Mouse (Mus musculus) brain, embryonic 14.5 days (tissue): ENCODE measurements around the gene Hibadh. TPM values are rescaled to one million over a fixed set of nuclear protein-coding genes. Genes with fewer than 3 reads are reported as not detected.

Experiments used
- DNase-seq: peaks from one replicate; pipeline ENCODE4 v3.0.0-alpha.2; 2011; ENCODE audit warnings: low read depth
- CTCF ChIP-seq: fragments of 200-500 bp; IDR thresholded peaks from 2 replicates; pipeline ENCODE4 v1.5.1; 2012; ENCODE audit warnings: inconsistent platforms, mild to moderate bottlenecking, moderate library complexity, borderline replicate concordance; ENCODE audit not compliant: insufficient read depth, insufficient read length; ENCODE audit errors: extremely low read depth
- POLR2A ChIP-seq: fragments of 200-500 bp; IDR thresholded peaks from 2 replicates; pipeline ENCODE4 v1.6.1; 2012; ENCODE audit warnings: mild to moderate bottlenecking, inconsistent platforms, borderline replicate concordance; ENCODE audit not compliant: poor library complexity, insufficient read depth, insufficient read length, severe bottlenecking; ENCODE audit errors: extremely low read depth
- polyA plus RNA-seq: library from polyadenylated mRNA; depleted of rRNA; stranded (reverse); fragments of >200 nt; gene quantifications from 2 replicates; pipeline ENCODE4 v1.2.3, GENCODE M21; 2012; rRNA removed

The Hibadh gene
- polyA plus RNA-seq, 1 experiment, result 34.2 TPM

DNA sequence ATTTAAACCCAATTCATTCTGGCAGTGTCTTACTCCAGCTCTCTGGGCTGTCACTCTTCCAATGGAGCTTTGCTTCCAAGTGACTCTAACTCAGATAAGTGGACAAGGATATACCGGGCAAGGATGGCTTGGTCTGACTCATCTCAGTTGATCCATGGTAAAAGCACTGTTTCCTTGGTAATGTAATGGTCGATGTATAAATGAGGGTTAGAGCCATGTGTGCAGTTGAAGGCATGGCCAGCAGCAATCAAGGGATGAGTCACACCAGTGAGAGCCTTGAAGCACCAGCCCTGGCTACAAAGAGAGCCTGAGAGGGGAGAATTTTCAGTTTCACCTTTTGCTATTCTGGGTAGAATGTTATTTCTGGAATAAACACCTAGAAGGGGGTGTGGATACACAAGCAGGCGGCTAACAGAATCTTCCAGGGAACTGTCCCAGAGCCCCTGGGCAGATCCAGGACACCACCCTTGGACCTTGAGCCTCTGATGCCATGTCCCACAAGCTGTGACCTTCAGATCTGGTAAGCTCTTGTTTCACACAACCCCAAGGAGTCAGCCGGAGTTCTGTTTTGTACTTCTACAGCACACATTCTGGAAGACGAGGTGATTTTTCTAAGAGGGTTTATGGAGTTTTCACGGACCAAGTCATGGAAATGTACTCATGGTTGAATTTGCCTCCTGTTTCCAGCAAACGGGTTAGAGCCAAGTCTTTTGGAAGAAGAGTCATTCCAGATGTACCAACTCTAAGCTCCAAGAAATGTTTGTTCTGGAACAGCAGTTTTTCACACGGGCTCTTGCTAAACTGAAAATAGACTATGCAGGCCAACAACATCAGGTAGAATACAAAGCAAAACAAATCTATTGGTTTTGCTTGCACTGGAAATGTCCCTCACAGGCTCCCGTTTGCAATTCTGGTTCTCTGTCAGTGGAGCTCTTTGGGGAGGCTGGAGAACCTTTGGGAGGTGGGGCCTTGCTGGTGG lies 134.1 kb downstream of the Hibadh start:
- TF ChIP-seq CTCF (no peak), POLR2A (no peak)
- no peak for DNase-seq

DNA sequence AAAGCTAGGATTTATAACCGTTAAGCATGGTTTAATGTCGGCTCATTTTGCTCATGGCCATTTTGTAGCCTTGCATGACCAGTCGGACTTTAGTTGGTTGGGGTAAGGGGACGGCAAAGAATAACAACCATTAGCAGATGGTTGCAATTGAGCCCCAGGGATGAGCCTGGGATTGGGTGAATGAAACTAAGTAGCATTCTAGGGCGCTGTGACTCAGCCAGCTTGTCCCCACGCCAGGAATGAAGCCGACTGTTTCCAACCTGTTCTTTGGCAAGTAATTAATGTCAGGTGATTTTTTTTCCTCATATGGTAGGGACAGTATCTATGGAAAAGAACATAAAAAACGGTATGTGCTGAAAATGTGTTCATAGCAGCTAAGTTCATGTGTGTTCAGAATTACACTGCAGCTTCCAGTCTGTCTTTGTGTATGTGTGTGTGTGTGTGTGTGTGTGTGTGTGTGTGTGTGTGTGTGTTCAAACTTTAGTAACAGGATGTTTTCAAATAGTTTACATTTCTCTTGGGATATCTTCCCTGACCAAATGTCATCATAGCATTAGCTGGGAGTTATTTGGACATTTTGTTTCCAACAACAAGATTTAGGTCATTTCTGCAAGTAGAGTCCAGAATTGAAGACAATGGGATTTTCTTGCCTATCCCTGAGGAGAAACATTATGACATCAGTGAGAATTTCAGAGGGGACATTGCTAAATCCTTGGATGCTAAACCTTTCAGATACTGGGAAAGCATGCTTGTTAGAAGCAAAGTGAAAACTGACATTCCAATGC lies 135.3 kb downstream of the Hibadh start:
- no peak for TF ChIP-seq CTCF
- TF ChIP-seq POLR2A, result no peak
- peak; percentile 36 for DNase-seq

DNA sequence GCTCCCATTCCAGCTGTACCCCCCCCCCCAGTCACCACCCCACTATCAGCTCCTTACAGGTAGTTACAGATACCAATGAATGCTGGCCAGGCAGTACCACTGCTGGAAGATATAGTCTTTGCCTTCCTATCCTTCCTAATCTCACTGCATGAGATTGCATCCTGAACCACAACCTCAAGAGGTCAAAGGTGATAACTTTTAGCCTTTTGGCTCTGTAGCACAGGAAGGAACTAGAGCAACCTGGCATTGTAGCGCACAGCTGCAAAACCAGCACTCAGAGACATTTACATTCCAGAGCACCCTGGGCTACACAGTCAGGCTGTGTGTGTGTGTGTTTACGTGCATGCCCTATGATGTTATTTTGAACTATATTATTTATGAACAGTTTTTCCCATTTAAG lies 137.2 kb downstream of the Hibadh start:
- no peak for DNase-seq
- TF ChIP-seq CTCF, result no peak
- no peak for TF ChIP-seq POLR2A

DNA sequence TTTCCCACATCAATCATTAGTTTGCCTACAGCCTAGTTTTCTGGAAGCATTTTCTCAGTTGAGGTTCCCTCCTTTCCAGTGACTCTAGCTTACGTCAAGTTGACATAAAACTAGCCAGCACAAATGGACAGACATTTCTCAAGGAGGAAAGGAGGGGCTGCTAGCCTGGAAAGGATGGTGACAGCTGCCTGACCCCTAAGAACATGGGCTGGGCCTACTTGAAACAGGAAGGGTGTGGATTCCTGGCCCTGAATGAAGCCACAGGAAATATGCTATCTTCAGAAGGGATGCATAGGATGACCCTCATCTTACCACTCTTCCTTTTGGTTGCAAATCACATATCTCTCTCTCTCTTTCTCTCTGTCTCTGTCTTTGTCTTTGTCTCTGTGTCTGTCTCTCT lies 138.7 kb downstream of the Hibadh start:
- no peak for DNase-seq
- TF ChIP-seq CTCF, result no peak
- no peak for TF ChIP-seq POLR2A

Other genes with a start within 250 kb of the Hibadh start
- 53.1 and 65.7 TPM in 2 replicates for gene Tax1bp1, start 73.3 kb upstream of the Hibadh start, polyA plus RNA-seq